ENCODE assay signal across 8 mouse cellular contexts in genomic region chr3:49757626-49758019, GRCm38 (mm10). TPM values are rescaled to one million over a fixed set of nuclear protein-coding genes. Genes with fewer than 3 reads are reported as not detected.
DNase-seq lines count a peak whose midpoint lies in the region; ATAC-seq and TF ChIP-seq lines count a peak whose summit lies in the region.

No protein-coding gene starts in this region.

- intact Hi-C loops in gastrocnemius, adult 2 months (cut with DNase I) = loop anchor here (10.0 kb wide), 1 partner anchor 157 kb away; no protein-coding TSS in a partner anchor

- peaks cover 12% of the 10 kb centered on the region for H3K4me1 ChIP-seq in E14TG2a.4 (replicated peaks; ENCODE audit: low read depth, low read length)
- H3K4me1 ChIP-seq in forebrain, postnatal 0 days (ENCODE audit: insufficient read depth) = peaks cover 12% of the 10 kb centered on the region
- no peaks in the 10 kb centered on the region for H3K4me1 ChIP-seq in liver, embryonic 15.5 days (replicated peaks)

- no peak for TF ChIP-seq CTCF in gastrocnemius, adult 2 months (IDR thresholded peaks at IDR 0.05)
- TF ChIP-seq CTCF in E14TG2a.4 (conservative IDR thresholded peaks at IDR 0.05; ENCODE audit: low read length) = no peak
- no peak for TF ChIP-seq CTCF in forebrain, postnatal 0 days (IDR thresholded peaks at IDR 0.05; ENCODE audit: low read depth)

- H3K36me3 ChIP-seq in E14TG2a.4 (ENCODE audit: insufficient read depth, low read length) = no peaks in the 10 kb centered on the region
- no peaks in the 10 kb centered on the region for H3K36me3 ChIP-seq in forebrain, postnatal 0 days (ENCODE audit: insufficient read depth)
- H3K36me3 ChIP-seq in liver, embryonic 15.5 days (replicated peaks) = no peaks in the 10 kb centered on the region

- under 1% methylated on average over 6 of the region's 6 CpGs for WGBS in forebrain, postnatal 0 days
- WGBS in liver, embryonic 15.5 days (ENCODE audit: insufficient replicate concordance) = 2% methylated on average over 6 of the region's 6 CpGs

- H3K9me3 ChIP-seq in E14TG2a.4 (ENCODE audit: low read length) = no peaks in the 10 kb centered on the region
- H3K9me3 ChIP-seq in forebrain, postnatal 0 days (ENCODE audit: low read length) = no peaks in the 10 kb centered on the region
- no peaks in the 10 kb centered on the region for H3K9me3 ChIP-seq in liver, embryonic 15.5 days (replicated peaks)

- peak overlapping the region; percentile 88 for H3K4me3 ChIP-seq in gastrocnemius, adult 2 months
- H3K4me3 ChIP-seq in E14TG2a.4 (replicated peaks; ENCODE audit: low read length) = peak overlapping the region; percentile 72
- peak overlapping the region; percentile 68 for H3K4me3 ChIP-seq in forebrain, postnatal 0 days (ENCODE audit: low read depth, low read length)
- H3K4me3 ChIP-seq in liver, embryonic 15.5 days (replicated peaks) = peak overlapping the region; percentile 42; the same call in 1 of the 2 replicates

- DNase-seq in gastrocnemius, adult 2 months = no peak
- no peak for DNase-seq in gastrocnemius, postnatal 10 days
- DNase-seq in forebrain, postnatal 0 days = peak; percentile 40
- DNase-seq in Muller cell, postnatal 12 days (ENCODE audit: inconsistent ontology term) = no peak
- DNase-seq in spleen, postnatal 14 days (ENCODE audit: low spot score in 2 of 2) = no peak
- DNase-seq in retina, postnatal 1 day = no peak

- peak overlapping the region; percentile 86 for H3K4me2 ChIP-seq in forebrain, postnatal 0 days (ENCODE audit: low read depth)
- peak overlapping the region; percentile 64 for H3K4me2 ChIP-seq in liver, embryonic 15.5 days

- H3K9ac ChIP-seq in forebrain, postnatal 0 days = peak overlapping the region; percentile 57
- H3K9ac ChIP-seq in liver, embryonic 15.5 days = no peak overlapping the region

- ATAC-seq in forebrain, postnatal 0 days = peak; percentile 27; the same call in 1 of the 2 replicates
- no peak for ATAC-seq in liver, embryonic 15.5 days (ENCODE audit: insufficient read depth)

- peaks cover 33% of the 10 kb centered on the region for H3K27me3 ChIP-seq in E14TG2a.4 (ENCODE audit: insufficient read depth, low read length)
- H3K27me3 ChIP-seq in forebrain, postnatal 0 days (ENCODE audit: insufficient read depth, low read length) = no peaks in the 10 kb centered on the region
- peaks cover 31% of the 10 kb centered on the region for H3K27me3 ChIP-seq in liver, embryonic 15.5 days

- H3K27ac ChIP-seq in gastrocnemius, adult 2 months = peak overlapping the region; percentile 90
- H3K27ac ChIP-seq in forebrain, postnatal 0 days (ENCODE audit: low read depth, low read length) = peak overlapping the region; percentile 85
- no peak overlapping the region for H3K27ac ChIP-seq in liver, embryonic 15.5 days (replicated peaks)

RNA-seq across cellular contexts. Expression of gene Pcdh18, which starts 0.5 kb away (rescaled TPM):
- 1 to 10 TPM; 2.2 to 2.5 TPM for total RNA-seq in gastrocnemius, adult 2 months (2021)
- total RNA-seq in gastrocnemius, postnatal 10 days (2021) = 10 to 100 TPM; 13.2 to 20.1 TPM
- 27.3 and 36.3 TPM in 2 replicates for total RNA-seq in forebrain, postnatal 0 days (2014; rRNA removed)
- 11.2 and 15.4 TPM in 2 replicates for polyA plus RNA-seq in forebrain, postnatal 0 days (2015; fragmentation: Nextera tagmentation; extraction: Ambion mirVana)
- 1.7 and 1.9 TPM in 2 replicates for polyA plus RNA-seq in liver, embryonic 15.5 days (2015; fragmentation: Nextera tagmentation; extraction: Ambion mirVana)
